Mouse (Mus musculus): ENCODE results near the gene Fbxl13. TPM values are rescaled to one million over a fixed set of nuclear protein-coding genes. Genes with fewer than 3 reads are reported as not detected.
A peak's percentile ranks its signal among the peaks of the same experiment; 100 is the strongest.

Fbxl13 gene
- polyA plus RNA-seq, 1 experiment from 2014 or later, result 0.40 TPM

DNA sequence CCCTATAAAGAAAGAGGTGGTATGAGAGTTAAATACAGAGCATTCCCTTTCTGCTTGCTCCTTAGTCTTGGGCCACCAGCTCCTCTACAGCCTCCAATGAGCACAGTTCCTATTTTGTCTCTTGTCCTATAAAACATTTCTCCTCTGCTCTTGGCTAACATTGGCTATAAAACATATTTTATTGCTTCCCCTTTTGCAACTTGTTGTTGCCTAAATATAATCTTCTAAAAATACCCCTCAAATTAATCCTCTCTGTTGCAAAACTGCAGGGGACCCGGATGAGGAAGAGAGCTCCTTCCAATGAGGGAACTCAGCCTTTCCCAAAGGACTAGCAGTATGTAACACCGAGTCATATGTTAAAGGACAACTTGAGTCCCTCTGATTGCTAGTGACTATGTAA is 81.5 kb downstream of the Fbxl13 start:
- 91% methylated on average over 2 of the region's 2 CpGs for WGBS
- no peaks in the 10 kb centered on the region for H3K36me3 ChIP-seq
- no peak for ATAC-seq (ENCODE audit: low FRiP score, low read depth)

DNA sequence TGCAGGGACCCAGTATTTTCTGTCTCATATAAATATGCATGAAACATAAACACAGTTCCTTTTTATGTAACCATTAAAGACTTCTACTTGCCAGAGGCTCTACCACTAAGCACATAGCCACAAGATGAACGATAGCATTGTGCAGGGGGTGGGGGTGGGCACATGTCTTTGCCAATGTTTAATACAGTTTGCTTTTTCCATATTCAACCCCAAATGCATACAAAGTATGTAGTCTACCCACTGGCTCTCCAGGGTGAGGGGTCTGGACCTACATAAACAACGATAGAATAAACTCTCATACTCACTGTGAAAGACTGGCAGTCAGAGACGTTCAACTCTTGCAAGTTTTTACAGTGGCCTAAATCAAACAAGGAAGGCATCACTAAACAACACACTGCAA is 88.9 kb downstream of the Fbxl13 start:
- no peaks in the 10 kb centered on the region for H3K4me1 ChIP-seq
- H3K27ac ChIP-seq (replicated peaks), result no peak overlapping the region
- H3K4me2 ChIP-seq (replicated peaks), result no peak overlapping the region
- WGBS, result 90% methylated on average over 3 of the region's 3 CpGs
- no peak for ATAC-seq (ENCODE audit: low FRiP score, low read depth)
- no peak overlapping the region for H3K9ac ChIP-seq (replicated peaks)
- no peaks in the 10 kb centered on the region for H3K9me3 ChIP-seq
- no peaks in the 10 kb centered on the region for H3K27me3 ChIP-seq
- H3K4me3 ChIP-seq, result no peak overlapping the region
- no peaks in the 10 kb centered on the region for H3K36me3 ChIP-seq

More for the DNA sequence above, 81.5 kb downstream of the Fbxl13 start:
- H3K27me3 ChIP-seq, result no peaks in the 10 kb centered on the region
- H3K4me3 ChIP-seq, result no peak overlapping the region
- H3K4me1 ChIP-seq, result no peaks in the 10 kb centered on the region
- no peak overlapping the region for H3K4me2 ChIP-seq (replicated peaks)
- no peak overlapping the region for H3K27ac ChIP-seq (replicated peaks)
- H3K9me3 ChIP-seq, result no peaks in the 10 kb centered on the region
- H3K9ac ChIP-seq (replicated peaks), result no peak overlapping the region

DNA sequence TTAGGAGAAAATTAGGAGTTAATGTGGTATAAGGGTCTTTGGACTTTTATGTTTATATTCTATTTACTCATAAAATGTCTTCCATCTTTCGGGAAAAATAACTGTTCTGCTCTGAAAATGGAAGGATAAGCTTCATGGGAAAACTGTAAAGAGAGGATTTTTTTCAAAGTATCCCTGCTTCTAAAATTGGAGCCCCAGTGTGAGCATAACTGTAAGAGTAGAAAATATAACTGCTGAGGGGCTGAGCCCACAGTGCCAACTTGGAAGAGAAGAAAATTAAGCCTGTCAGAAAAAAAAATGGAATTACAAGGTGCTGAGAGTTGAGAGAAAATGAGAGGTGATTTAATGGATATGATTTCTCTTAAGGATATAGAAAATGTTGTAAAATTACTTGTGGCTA is 90.7 kb downstream of the Fbxl13 start:
- no peak overlapping the region for H3K4me3 ChIP-seq
- H3K9ac ChIP-seq (replicated peaks), result no peak overlapping the region
- no peak overlapping the region for H3K4me2 ChIP-seq (replicated peaks)
- H3K27me3 ChIP-seq, result no peaks in the 10 kb centered on the region
- no peaks in the 10 kb centered on the region for H3K4me1 ChIP-seq
- H3K36me3 ChIP-seq, result no peaks in the 10 kb centered on the region
- no peaks in the 10 kb centered on the region for H3K9me3 ChIP-seq
- no peak overlapping the region for H3K27ac ChIP-seq (replicated peaks)
- ATAC-seq (ENCODE audit: low FRiP score, low read depth), result no peak
- WGBS, result 95% methylated on average over 1 of the region's 1 CpGs

DNA sequence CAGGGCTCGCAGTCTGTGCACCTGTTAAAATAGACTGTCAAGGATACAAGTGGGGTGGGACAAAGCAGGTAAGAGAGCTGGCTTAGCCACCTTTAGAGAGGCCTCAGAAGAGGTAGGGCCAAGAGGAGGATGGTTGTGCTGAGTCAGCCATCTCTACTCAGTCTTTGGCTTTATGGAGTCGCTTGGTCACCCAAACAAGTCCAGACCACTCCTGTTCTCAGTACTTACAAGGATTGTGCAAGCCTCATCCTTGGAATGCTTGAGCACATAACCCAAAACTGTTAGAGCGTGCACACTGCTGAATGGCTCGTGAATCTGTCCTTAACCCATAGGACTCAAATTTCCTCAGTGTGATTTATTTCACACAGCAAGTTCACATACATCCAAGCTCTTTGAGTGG is 91.7 kb downstream of the Fbxl13 start:
- no peak overlapping the region for H3K9ac ChIP-seq (replicated peaks)
- no peaks in the 10 kb centered on the region for H3K4me1 ChIP-seq
- no peaks in the 10 kb centered on the region for H3K27me3 ChIP-seq
- WGBS, result 78% methylated on average over 4 of the region's 4 CpGs
- no peaks in the 10 kb centered on the region for H3K9me3 ChIP-seq
- H3K4me2 ChIP-seq (replicated peaks), result no peak overlapping the region
- H3K27ac ChIP-seq (replicated peaks), result no peak overlapping the region
- H3K4me3 ChIP-seq, result no peak overlapping the region
- H3K36me3 ChIP-seq, result no peaks in the 10 kb centered on the region
- no peak for ATAC-seq (ENCODE audit: low FRiP score, low read depth)

DNA sequence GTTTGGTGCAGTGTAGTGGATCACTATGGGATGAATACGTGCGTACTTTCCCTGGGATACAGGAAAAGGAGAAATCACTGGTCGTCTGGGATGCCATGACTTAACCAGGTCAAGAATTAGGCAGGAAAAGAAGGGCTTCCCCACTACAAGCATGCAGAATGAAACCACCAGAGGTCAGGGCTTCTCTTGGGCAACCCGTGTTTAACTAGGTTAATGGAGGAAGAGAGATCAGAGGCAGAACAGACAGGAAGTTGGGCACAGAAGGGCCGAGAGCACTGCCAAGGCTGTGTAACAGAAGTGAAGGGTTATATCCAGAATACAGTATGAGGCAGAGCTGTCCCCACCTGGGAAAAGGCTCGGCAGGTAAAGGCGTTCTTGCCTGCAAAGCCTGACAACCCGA is 98.4 kb downstream of the Fbxl13 start:
- no peaks in the 10 kb centered on the region for H3K27me3 ChIP-seq
- 90% methylated on average over 8 of the region's 8 CpGs for WGBS
- no peak overlapping the region for H3K27ac ChIP-seq (replicated peaks)
- H3K4me3 ChIP-seq, result no peak overlapping the region
- no peak overlapping the region for H3K9ac ChIP-seq (replicated peaks)
- no peaks in the 10 kb centered on the region; the same call in 1 of the 2 replicates for H3K4me1 ChIP-seq
- H3K9me3 ChIP-seq, result no peaks in the 10 kb centered on the region
- no peak for ATAC-seq (ENCODE audit: low FRiP score, low read depth)
- no peak overlapping the region for H3K4me2 ChIP-seq (replicated peaks)
- no peaks in the 10 kb centered on the region for H3K36me3 ChIP-seq

DNA sequence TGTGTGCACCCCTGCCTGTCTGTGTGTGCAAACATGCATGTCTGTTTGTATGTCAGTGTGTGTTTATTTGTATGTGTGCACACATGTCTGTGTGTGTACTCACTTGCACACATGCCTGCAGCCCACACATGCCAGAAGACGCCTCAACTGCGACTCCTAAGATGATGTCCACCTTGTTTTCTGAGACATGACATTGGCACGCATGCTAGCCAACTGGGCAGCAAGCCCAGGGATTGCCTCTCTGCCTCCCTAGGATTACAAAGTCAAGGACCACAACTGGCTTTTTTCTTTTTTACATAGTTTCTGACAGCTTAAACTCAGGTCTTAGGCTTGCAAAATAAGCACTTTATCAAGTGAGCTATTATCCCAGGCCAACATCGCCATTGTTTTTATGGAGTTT is 99.6 kb downstream of the Fbxl13 start:
- H3K9ac ChIP-seq (replicated peaks), result no peak overlapping the region
- H3K4me2 ChIP-seq (replicated peaks), result no peak overlapping the region; the same call in 1 of the 2 replicates
- H3K9me3 ChIP-seq, result no peaks in the 10 kb centered on the region
- no peaks in the 10 kb centered on the region; the same call in 1 of the 2 replicates for H3K4me1 ChIP-seq
- WGBS, result 86% methylated on average over 4 of the region's 4 CpGs
- H3K4me3 ChIP-seq, result no peak overlapping the region
- ATAC-seq (ENCODE audit: low FRiP score, low read depth), result no peak
- H3K27me3 ChIP-seq, result no peaks in the 10 kb centered on the region
- H3K27ac ChIP-seq (replicated peaks), result no peak overlapping the region
- H3K36me3 ChIP-seq, result no peaks in the 10 kb centered on the region

DNA sequence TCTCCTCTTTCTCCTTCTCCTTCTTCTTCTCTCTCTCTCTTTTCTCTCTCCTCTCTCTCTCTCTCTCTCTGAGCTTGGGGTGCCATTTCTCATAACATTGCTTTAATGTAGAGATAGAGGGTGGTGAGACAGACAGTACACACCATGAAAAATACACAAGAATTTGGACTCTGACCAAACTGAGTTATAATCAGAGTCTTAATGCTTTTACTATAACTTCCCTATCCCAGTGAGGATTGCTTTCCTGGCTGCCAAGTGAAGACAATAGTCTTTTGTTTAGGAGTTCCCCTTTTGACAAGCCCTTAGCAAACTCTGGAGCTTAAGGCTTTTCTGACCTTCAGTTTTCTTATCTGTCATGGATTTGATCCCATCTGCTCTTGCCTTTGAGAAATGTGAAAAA is 100.2 kb downstream of the Fbxl13 start:
- Histone ChIP-seq H3K36me3 (no peaks in the 10 kb centered on the region), H3K4me1 (no peaks in the 10 kb centered on the region; the same call in 1 of the 2 replicates), H3K4me2 (replicated peaks) (no peak overlapping the region), H3K9ac (replicated peaks) (no peak overlapping the region), H3K9me3 (no peaks in the 10 kb centered on the region), H3K27ac (replicated peaks) (no peak overlapping the region), H3K4me3 (no peak overlapping the region), H3K27me3 (no peaks in the 10 kb centered on the region)
- ATAC-seq (ENCODE audit: low FRiP score, low read depth), result no peak

DNA sequence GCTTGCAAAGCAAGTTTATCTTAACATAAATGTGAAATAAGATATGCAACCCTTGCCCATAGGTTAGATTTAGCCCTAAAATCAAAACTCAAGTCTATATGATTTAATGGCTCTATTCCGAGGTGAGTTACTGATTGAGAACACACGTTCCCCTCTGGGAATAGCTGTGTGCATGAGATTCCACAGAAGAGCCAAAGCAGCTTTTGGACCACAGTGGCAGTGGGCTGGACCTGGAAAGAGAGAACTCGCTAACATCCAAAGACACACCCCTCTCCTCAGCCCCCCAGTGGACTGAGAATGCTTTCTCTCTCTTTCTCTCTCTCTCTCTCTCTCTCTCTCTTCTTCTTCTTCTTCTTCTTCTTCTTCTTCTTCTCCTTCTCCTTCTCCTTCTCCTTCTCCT is 100.6 kb downstream of the Fbxl13 start:
- H3K4me1 ChIP-seq, result no peaks in the 10 kb centered on the region; the same call in 1 of the 2 replicates
- no peaks in the 10 kb centered on the region for H3K36me3 ChIP-seq
- no peaks in the 10 kb centered on the region for H3K27me3 ChIP-seq
- 75% methylated on average over 3 of the region's 3 CpGs for WGBS
- no peaks in the 10 kb centered on the region for H3K9me3 ChIP-seq
- no peak for ATAC-seq (ENCODE audit: low FRiP score, low read depth)
- H3K9ac ChIP-seq (replicated peaks), result no peak overlapping the region
- H3K27ac ChIP-seq (replicated peaks), result no peak overlapping the region
- H3K4me3 ChIP-seq, result no peak overlapping the region
- no peak overlapping the region for H3K4me2 ChIP-seq (replicated peaks)

DNA sequence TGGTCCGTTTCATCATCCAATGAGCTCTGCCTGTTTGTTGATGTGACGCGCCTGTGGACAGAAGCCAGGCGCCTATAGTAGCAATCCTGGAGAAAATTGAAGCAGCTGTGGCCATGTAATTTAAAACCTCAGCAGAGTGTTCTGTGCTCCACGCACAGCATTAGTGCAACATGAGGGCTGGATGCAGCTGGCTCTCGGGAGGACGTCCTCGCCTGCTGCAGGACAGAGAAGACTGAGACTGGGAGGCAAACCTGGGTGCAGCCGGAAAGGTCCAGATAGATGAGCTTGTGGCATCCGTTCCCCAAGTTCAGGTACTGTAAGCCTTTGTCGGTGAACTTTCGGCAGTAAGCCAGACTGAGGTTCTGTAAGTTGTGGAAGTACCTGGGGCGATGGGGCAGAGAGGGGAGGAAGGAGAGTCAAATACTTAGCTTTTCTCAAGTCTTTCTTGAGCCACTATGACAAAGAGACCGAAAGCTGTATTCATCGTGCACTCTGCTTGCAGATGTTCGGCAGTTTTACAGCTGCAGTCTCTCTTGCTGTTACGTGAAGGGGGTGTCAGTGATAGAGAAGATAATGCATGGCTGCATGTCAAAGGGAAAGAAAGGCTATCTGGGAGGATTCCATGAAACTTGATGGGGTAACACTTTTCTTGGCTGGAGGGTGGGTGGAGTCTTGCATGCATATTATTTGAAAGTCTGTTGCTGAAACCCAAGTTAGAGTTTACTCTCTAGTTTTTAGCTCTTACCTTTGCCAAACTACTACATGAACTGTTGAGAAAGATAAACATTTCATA is 101.8 kb downstream of the Fbxl13 start, which contains the start of gene Lrrc17:
Gene Lrrc17 (plus strand): TSS at position 151 of the 793 bp plus-strand sequence.
- 64% methylated on average over 17 of the region's 17 CpGs for WGBS
- no peak within 1 kb of the TSS for H3K4me2 ChIP-seq (replicated peaks)
- no peak within 1 kb of the TSS for H3K4me3 ChIP-seq
- no peaks in the 10 kb centered on the region; the same call in 1 of the 2 replicates for H3K4me1 ChIP-seq
- H3K9ac ChIP-seq (replicated peaks), result no peak within 1 kb of the TSS
- H3K27me3 ChIP-seq, result no peaks in the 10 kb centered on the region
- H3K9me3 ChIP-seq, result no peaks in the 10 kb centered on the region
- no peak within 1 kb of the TSS for H3K27ac ChIP-seq (replicated peaks)
- 0 out of 2 replicates have a peak, but pooled peaks have one; percentile 12 for ATAC-seq (ENCODE audit: low FRiP score, low read depth)
- no peaks in the 10 kb centered on the region for H3K36me3 ChIP-seq

DNA sequence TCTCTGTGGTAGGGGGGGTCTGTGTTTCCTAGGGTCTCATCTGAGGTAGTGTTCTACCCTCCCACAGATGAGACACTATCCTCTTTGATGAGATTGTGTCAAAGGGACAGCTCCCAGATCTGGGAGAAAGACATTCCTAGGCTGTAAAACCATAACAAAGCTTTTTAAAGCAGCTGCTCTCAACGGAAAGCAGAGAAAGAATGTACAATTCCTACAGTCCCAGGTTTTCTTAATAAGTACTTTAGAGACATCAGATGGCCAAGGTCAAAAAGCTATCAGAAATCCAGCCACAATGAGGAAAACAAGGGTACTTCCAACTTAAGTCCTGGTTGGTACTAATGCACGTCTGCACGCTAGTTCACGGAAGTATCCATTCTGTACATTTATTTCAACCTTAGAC is 103.2 kb downstream of the Fbxl13 start:
- H3K4me2 ChIP-seq (replicated peaks), result no peak overlapping the region
- 85% methylated on average over 4 of the region's 4 CpGs for WGBS
- H3K9ac ChIP-seq (replicated peaks), result no peak overlapping the region
- no peak overlapping the region for H3K4me3 ChIP-seq
- H3K27me3 ChIP-seq, result no peaks in the 10 kb centered on the region
- no peaks in the 10 kb centered on the region; the same call in 1 of the 2 replicates for H3K4me1 ChIP-seq
- no peak overlapping the region for H3K27ac ChIP-seq (replicated peaks)
- ATAC-seq (ENCODE audit: low FRiP score, low read depth), result no peak
- H3K36me3 ChIP-seq, result no peaks in the 10 kb centered on the region
- H3K9me3 ChIP-seq, result no peaks in the 10 kb centered on the region

DNA sequence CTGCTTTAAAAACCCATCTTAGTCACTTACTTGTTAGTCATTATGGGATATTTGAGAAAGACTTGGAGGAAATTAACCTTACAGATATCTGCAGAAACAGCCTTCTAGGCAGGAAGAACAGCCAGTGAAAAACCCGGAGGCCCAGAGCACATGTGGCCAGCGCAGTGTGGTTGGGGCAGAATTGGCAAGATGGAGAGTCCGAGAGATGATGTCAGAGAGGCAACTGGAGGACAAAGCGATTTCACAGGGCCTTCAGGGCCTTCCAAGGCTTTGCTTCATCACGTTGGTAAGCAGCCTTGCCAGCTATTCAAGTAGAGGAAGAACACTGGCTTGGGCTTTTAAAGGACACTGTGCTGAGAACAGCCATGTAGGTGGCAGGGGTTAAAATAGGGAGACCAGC is 112.5 kb downstream of the Fbxl13 start:
- H3K4me2 ChIP-seq (replicated peaks), result no peak overlapping the region
- H3K4me3 ChIP-seq, result no peak overlapping the region
- no peaks in the 10 kb centered on the region for H3K27me3 ChIP-seq
- ATAC-seq (ENCODE audit: low FRiP score, low read depth), result no peak
- no peaks in the 10 kb centered on the region for H3K9me3 ChIP-seq
- H3K36me3 ChIP-seq, result no peaks in the 10 kb centered on the region
- no peak overlapping the region for H3K27ac ChIP-seq (replicated peaks)
- 91% methylated on average over 5 of the region's 5 CpGs for WGBS
- H3K9ac ChIP-seq (replicated peaks), result no peak overlapping the region
- no peaks in the 10 kb centered on the region for H3K4me1 ChIP-seq

DNA sequence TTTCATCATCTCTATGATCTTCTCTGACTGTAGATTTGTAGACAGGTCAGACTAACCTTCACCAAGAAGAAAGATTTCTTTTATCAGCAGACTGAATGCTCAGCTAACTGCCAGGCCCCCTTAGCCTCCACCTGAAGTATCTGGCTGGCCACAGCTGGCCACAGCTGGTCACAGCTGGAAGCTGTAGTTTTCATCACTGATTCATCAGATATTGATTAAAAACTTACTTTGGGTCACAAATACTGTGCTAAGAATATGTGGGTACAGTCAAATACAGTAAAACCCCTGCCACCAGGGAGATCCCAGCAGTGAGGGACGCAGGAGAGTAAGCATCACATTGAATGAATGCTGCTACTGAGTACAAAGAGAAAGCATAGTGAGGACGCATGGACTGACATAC is 113.3 kb downstream of the Fbxl13 start:
- no peak overlapping the region for H3K4me3 ChIP-seq
- no peak overlapping the region for H3K9ac ChIP-seq (replicated peaks)
- 91% methylated on average over 2 of the region's 2 CpGs for WGBS
- H3K36me3 ChIP-seq, result no peaks in the 10 kb centered on the region
- H3K27me3 ChIP-seq, result no peaks in the 10 kb centered on the region
- no peak for ATAC-seq (ENCODE audit: low FRiP score, low read depth)
- no peaks in the 10 kb centered on the region for H3K9me3 ChIP-seq
- H3K4me1 ChIP-seq, result peaks cover 3% of the 10 kb centered on the region; the same call in 1 of the 2 replicates
- no peak overlapping the region for H3K4me2 ChIP-seq (replicated peaks)
- H3K27ac ChIP-seq (replicated peaks), result no peak overlapping the region
